Mouse (Mus musculus): ENCODE measurements around the gene Cdhr1.

Gene Cdhr1

DNA sequence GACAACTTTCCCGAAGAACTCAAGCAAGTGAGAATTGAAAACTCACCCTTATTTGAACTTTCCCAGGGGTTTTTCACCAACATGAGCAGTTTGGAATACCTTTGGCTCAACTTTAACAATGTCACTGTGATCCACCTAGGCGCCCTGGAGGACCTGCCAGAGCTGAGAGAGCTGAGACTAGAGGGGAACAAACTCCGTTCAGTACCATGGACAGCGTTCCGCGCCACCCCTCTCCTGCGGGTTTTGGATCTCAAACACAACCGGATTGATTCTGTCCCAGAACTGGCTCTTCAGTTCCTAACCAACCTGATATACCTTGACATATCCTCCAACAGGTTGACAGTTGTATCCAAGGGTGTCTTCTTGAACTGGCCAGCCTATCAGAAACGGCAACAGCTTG is 29.6 kb downstream of the Cdhr1 start:
- no peak for DNase-seq (ENCODE audit: low read depth, low spot score)

DNA sequence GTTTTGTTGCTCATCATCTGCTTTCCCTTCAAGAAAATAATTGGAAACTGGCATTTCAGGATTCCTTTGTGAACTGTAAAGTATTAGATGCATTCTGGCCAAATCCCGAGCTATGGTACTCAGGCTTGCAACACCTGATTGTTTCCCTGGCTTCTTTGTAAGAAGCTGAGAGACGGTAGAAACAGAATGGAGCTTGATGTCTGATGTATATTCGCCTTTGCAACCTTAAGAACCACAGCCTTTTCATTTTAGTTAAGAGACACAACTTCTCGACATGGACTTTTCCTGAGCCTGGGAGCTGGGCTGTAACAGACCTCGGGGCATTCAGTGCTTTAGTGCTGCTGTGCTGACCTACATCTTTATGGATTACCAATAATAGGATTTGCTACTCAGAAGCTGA is 30.5 kb downstream of the Cdhr1 start, which contains the start of gene Lrit2:
Lrit2 (plus strand) TSS at position 301 of the 400 bp plus-strand sequence.
- no peak for DNase-seq (ENCODE audit: low read depth, low spot score)

DNA sequence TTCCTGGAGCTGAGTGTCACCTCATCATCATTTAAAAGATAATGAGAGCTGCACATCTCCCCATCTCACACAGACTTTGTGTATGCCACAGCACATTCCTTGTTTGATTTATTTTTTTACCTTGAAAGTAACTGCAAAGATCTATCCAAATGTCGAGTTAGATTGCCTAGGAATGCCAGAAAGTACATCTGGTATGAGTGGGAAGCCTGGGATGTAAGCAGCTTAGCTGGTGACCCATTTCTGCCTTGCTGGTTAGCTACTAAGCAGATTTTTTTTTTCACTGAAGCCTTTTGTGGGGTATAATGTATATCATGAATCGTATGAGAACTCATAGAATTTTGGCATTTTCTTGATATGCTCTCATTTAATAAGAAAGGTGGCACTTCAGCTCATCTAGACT is 31.5 kb downstream of the Cdhr1 start:
- DNase-seq (ENCODE audit: low read depth, low spot score) = no peak

DNA sequence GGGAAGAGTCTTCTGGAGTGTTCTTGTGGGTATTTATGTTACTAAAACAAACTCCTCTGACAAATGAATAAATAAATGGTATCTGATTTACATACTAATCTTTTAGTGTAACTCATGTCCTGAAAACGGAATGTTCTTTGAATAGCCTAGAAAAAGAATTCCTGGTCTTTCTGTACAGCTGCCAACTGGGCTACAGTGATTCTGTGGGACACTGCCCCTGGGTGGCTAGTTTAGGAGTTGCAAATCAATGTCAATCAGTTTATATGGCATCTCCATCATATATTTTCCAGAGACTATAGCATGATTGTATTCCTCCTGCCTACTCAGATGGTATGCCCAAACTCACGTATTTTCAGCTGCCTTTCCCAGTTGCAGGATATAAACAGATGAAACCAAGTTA is 33.3 kb downstream of the Cdhr1 start:
- DNase-seq (ENCODE audit: low read depth, low spot score) = no peak

DNA sequence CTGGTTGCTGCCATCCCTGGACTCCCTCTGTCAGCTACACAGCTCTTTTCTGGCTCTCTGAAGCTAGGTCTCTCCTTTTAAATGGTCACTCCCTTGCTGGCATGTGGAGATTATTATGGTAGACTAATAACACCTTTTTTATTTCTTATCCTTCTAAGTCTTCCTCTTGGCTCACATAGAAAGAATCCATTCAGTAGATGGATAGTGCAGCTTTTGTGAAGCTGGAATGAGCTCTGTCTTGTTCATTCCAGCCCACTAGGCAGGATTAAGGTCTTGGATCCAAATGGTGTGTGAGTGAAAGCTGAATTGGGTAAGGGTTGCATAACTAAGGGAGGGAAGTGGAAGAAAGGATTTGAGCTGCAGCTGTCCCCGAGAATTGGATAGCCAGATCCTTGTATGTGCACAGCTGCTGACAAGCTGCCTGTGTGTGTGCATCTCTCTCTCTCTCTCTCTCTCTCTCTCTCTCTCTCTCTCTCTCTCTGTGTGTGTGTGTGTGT is 49.2 kb downstream of the Cdhr1 start, which contains the start of gene Rgr:
Rgr (minus strand) TSS at position 51 of the 497 bp plus-strand sequence.
- DNase-seq (ENCODE audit: low read depth, low spot score) = no peak

DNA sequence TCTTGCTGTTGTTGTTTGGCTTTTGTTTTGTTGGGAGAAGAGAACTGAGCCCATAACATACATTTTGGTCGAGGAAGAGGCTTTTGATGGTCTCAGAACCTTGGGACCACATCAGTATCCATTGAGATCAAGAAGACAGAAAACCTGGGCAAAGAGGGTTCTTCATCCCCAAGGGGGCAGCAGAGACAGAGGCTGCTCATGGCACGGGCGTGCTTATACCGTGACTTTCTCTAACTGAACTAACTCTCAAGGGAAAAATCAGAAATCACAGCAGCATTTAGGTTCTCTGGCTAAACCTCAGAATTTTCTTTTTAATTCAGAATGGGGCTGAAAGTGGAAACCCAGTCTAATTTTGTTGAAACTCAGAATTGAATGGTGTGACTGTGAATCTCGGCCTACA is 63.7 kb downstream of the Cdhr1 start:
- no peak for DNase-seq (ENCODE audit: low read depth, low spot score)

DNA sequence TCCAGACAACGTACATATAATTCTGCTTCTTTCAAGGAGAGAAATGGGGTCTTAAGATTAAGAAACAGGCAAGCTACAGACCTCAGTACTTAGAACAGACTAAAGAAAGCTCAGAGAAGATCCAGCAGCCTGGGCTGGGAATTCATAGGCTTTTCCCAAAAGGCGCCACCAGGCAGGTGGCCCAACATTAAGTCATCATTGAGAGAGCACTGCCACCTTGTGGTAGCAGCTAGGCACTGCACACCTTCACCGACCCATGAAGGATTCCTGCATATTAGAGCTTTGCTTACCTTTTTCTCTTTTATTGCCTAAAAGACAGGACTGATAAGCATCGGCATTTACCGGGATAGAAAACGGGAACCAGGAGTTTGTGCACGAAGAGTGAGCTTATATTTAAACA is 64.9 kb downstream of the Cdhr1 start:
- peak; percentile 36 for DNase-seq (ENCODE audit: low read depth, low spot score)

DNA sequence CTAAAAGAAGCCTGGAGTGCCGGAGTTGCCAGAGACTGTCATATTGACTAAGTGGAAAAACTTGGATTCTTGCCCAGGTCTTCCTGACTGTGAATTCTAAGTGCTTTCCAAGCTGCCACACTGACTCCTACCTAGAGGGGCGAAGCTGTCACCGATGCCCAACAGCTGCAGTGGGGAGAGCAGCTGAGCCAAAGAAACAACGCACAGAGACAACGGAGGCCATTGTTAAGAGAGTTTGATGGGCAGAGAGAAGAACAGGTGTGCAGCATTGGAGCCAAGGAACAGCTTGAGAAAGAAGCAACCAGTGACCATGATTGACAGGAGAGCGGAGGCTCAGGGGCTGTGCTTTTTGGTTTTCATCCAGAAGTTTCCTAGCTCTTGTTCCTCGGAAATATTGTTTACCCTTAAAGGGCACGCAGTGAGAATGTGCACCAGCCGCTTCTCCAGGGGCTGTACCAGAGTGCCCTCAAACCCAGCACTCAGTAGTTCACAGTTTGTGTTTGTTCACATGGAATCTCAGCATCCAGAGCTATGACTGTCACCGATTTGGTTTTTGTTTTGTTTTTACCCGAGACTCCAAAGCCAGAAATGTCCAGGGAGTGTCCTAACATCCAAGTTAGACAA is 65.6 kb downstream of the Cdhr1 start:
- no peak for DNase-seq (ENCODE audit: low read depth, low spot score)

DNA sequence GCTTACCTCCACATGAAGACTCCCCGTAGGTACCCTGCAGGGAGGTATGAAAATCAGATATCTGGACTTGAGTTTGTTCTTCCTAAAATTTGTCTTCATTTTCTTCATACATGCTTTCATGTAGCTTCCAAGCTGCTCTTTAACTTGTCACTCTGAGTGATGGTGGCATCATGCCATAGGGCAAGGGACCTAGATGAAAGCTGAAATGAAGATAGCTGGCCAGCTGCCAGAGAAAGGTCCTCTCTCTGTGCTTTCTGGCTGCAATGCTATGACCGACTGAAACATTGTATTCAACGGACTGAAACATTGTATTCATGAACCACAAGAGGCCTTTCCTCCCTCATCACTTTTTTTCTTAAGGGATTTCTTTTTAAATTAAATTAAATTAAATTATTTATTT is 69.6 kb downstream of the Cdhr1 start:
- no peak for DNase-seq (ENCODE audit: low read depth, low spot score)

DNA sequence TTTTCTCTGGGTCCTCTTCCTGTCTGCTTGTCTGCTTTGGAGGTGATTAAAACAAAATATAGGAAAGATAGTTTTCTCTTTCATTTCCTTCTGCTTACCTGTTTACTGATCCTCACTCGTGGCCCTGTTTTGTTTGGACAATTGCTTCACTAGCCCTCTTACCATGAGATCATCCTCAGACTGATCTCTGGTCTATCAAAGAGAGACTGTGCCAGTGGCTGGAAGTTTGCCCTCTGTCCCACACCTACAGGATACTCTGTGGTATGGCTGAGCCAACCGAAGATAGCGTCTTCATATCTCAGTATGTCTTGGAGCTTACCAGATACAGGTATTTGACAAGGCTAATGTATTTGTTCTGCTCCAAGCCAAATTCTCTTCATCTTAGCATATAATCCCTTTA is 70.2 kb downstream of the Cdhr1 start:
- DNase-seq (ENCODE audit: low read depth, low spot score) = no peak
